Mouse (Mus musculus) heart, postnatal 0 days (tissue): ENCODE data around the gene Dohh. TPM values are rescaled to one million over a fixed set of nuclear protein-coding genes. Genes with fewer than 3 reads are reported as not detected.

Experiments
- ATAC-seq: fragments of 200-750 bp; cut with Nextera tagmentation; 2 replicates; pipeline ENCODE4 v1.8.0; 2017; ENCODE audit warnings: low read depth, moderate number of reproducible peaks, moderate library complexity; ENCODE audit not compliant: insufficient read depth
- DNase-seq: peaks from one replicate; pipeline ENCODE4 v3.0.0-alpha.2; 2016; ENCODE audit warnings: low spot score
- H3K27ac ChIP-seq: fragments of 300-500 bp; sonication (generic); 2 replicates; pipeline ENCODE4 v1.5.1; 2014; ENCODE audit warnings: low read depth, mild to moderate bottlenecking
- H3K27me3 ChIP-seq: fragments of 300-500 bp; sonication (generic); 2 replicates; pipeline ENCODE4 v1.6.1; 2014; ENCODE audit warnings: low read length, mixed read lengths; ENCODE audit not compliant: control insufficient read depth, insufficient read depth
- H3K36me3 ChIP-seq: fragments of 300-500 bp; sonication (generic); replicated peaks from 2 replicates; pipeline ENCODE4 v1.6.1; 2014; ENCODE audit warnings: low read length, mixed read lengths; ENCODE audit not compliant: control insufficient read depth, insufficient read depth
- H3K4me1 ChIP-seq: fragments of 300-500 bp; sonication (generic); 2 replicates; pipeline ENCODE4 v1.6.1; 2014; ENCODE audit warnings: antibody characterized with exemption; ENCODE audit not compliant: control insufficient read depth, insufficient read depth
- H3K4me2 ChIP-seq: fragments of 300-500 bp; sonication (generic); 2 replicates; pipeline ENCODE4 v1.6.1; 2014; ENCODE audit warnings: low read depth, mild to moderate bottlenecking, low read length, moderate library complexity
- H3K4me3 ChIP-seq: fragments of 300-500 bp; sonication (generic); 2 replicates; pipeline ENCODE4 v1.5.1; 2014; ENCODE audit warnings: low read depth, low read length
- H3K9ac ChIP-seq: fragments of 300-500 bp; sonication (generic); replicated peaks from 2 replicates; pipeline ENCODE4 v1.6.1; 2014; ENCODE audit warnings: low read depth, low read length, mixed read lengths
- H3K9me3 ChIP-seq: fragments of 300-500 bp; sonication (generic); replicated peaks from 2 replicates; pipeline ENCODE4 v1.6.1; 2016; ENCODE audit warnings: low read length; ENCODE audit not compliant: control insufficient read depth
- CTCF ChIP-seq: IDR thresholded peaks from 2 replicates; pipeline ENCODE4 v1.5.1; 2016; ENCODE audit warnings: antibody characterized with exemption, control low read depth, low read depth
- EP300 ChIP-seq: IDR thresholded peaks from 2 replicates; pipeline ENCODE4 v1.6.1; 2016; ENCODE audit warnings: antibody characterized with exemption, low read depth
- WGBS: fragments of 180-500 bp; shearing (Covaris S2); extraction: QIAGEN DNeasy Blood & Tissue Kit; methylation state at CpG from one replicate; pipeline ENCODE4 v1.1.7; 2014; 5-methylcytosine and 5-hydroxymethylcytosine counted together
- polyA plus RNA-seq: library from polyadenylated mRNA; unstranded; fragments of >200 nt; fragmentation: Nextera tagmentation; extraction: Ambion mirVana; gene quantifications from 2 replicates; pipeline ENCODE4 v1.2.1, GENCODE M21; 2015
- total RNA-seq: library from RNA; depleted of rRNA; stranded (reverse); fragments of >200 nt; gene quantifications from 2 replicates; pipeline ENCODE4 v1.2.3, GENCODE M21; 2014; ENCODE audit warnings: low replicate concordance

Dohh gene
- total and polyA plus RNA-seq, 2 experiments from 2014 or later = 75.2 to 123 TPM

GRCm38 (mm10) chr10:81400371-81401204 lies 16.4 kb downstream of the Dohh start:
- no peak for DNase-seq
- peak overlapping the region; percentile 75; the same call in 1 of the 2 replicates for H3K27ac ChIP-seq
- TF ChIP-seq CTCF (no peak), EP300 (no peak)
- ATAC-seq = no peak
- no peak overlapping the region for H3K4me3 ChIP-seq
- no peaks in the 10 kb centered on the region for H3K27me3 ChIP-seq
- H3K4me1 ChIP-seq = peaks cover 15% of the 10 kb centered on the region
- H3K4me2 ChIP-seq = no peak overlapping the region
- H3K9me3 ChIP-seq = no peaks in the 10 kb centered on the region
- no peak overlapping the region for H3K9ac ChIP-seq
- WGBS = 78% methylated on average over 22 of the region's 22 CpGs
- peaks cover 71% of the 10 kb centered on the region for H3K36me3 ChIP-seq

- Histone ChIP-seq H3K9ac (no peak overlapping the region), H3K4me3 (no peak overlapping the region), H3K36me3 (peaks cover 77% of the 10 kb centered on the region), H3K27ac (peak overlapping the region; percentile 75), H3K4me1 (peaks cover 15% of the 10 kb centered on the region), H3K4me2 (no peak overlapping the region), H3K27me3 (no peaks in the 10 kb centered on the region), H3K9me3 (no peaks in the 10 kb centered on the region)
- DNase-seq = peak; percentile 68
- peak; percentile 28; the same call in 1 of the 2 replicates for ATAC-seq
- 41% methylated on average over 10 of the region's 10 CpGs for WGBS
- no peak for TF ChIP-seq CTCF
- no peak for TF ChIP-seq EP300
These were observed 16.9 kb downstream of the Dohh start for GRCm38 (mm10) chr10:81401205-81401520.

GRCm38 (mm10) chr10:81401521-81402226 lies 17.4 kb downstream of the Dohh start:
- peaks cover 16% of the 10 kb centered on the region for H3K4me1 ChIP-seq
- peak; percentile 73 for ATAC-seq
- no peaks in the 10 kb centered on the region for H3K9me3 ChIP-seq
- no peak overlapping the region for H3K9ac ChIP-seq
- TF ChIP-seq EP300 = no peak; the same call in none of the 2 replicates
- no peak for TF ChIP-seq CTCF
- DNase-seq = peak; percentile 75
- H3K27me3 ChIP-seq = no peaks in the 10 kb centered on the region
- H3K4me3 ChIP-seq = no peak overlapping the region
- peaks cover 76% of the 10 kb centered on the region for H3K36me3 ChIP-seq
- WGBS = 19% methylated on average over 18 of the region's 18 CpGs
- peak overlapping the region; percentile 30; the same call in 1 of the 2 replicates for H3K4me2 ChIP-seq
- peak overlapping the region; percentile 75 for H3K27ac ChIP-seq

- Histone ChIP-seq H3K36me3 (peaks cover 77% of the 10 kb centered on the region), H3K9ac (no peak overlapping the region), H3K4me2 (peak overlapping the region; percentile 30; the same call in 1 of the 2 replicates), H3K4me1 (peaks cover 22% of the 10 kb centered on the region), H3K4me3 (no peak overlapping the region), H3K27ac (peak overlapping the region; percentile 75), H3K9me3 (no peaks in the 10 kb centered on the region), H3K27me3 (no peaks in the 10 kb centered on the region)
- WGBS = 35% methylated on average over 7 of the region's 7 CpGs
- TF ChIP-seq CTCF = no peak
- ATAC-seq = no peak
- DNase-seq = no peak
These were observed 18.1 kb downstream of the Dohh start for GRCm38 (mm10) chr10:81402227-81402765.

GRCm38 (mm10) chr10:81403511-81403910 lies 19.3 kb downstream of the Dohh start:
- WGBS = 77% methylated on average over 10 of the region's 10 CpGs
- Histone ChIP-seq H3K27me3 (no peaks in the 10 kb centered on the region), H3K36me3 (peaks cover 73% of the 10 kb centered on the region), H3K27ac (no peak overlapping the region), H3K4me3 (no peak overlapping the region), H3K4me1 (peaks cover 34% of the 10 kb centered on the region), H3K9ac (no peak overlapping the region), H3K9me3 (no peaks in the 10 kb centered on the region), H3K4me2 (no peak overlapping the region)
- TF ChIP-seq CTCF (no peak), EP300 (no peak)
- ATAC-seq (no peak), DNase-seq (no peak)
